Mouse (Mus musculus) thymus, adult 18-20 months (tissue): Measurements from ENCODE around the gene Gramd4.
"Not testable (repeated sequence)": the region's sequence is repeated elsewhere in the genome, so short reads cannot be mapped to it uniquely, and the experiment has no call there.

Experiments
- DNase-seq, 2 experiments: peaks; one replicate each; pipeline ENCODE4 v3.0.0; 2022; ENCODE audit warnings: mixed read lengths in 2 of 2

The Gramd4 gene

DNA sequence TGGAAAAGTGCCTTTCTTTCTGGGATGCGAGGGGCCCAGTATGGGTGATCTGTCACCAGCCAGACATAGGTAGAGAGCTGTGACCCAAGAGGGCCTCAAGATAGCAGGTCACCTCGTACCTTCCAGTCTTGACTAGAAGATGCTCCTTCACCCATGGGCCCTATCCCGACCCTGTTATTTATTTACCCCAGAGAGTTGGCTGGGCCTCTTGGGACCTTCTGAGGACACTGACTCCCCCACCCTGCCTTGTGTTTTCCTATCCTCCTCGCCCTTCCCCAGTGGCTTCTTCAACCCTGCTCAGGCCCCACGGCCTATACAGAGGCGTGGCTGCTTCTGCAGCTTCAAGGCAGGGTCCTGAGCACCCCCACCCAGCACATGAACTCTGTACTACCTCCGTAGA lies 61.7 kb downstream of the Gramd4 start:
- DNase-seq: no peak

DNA sequence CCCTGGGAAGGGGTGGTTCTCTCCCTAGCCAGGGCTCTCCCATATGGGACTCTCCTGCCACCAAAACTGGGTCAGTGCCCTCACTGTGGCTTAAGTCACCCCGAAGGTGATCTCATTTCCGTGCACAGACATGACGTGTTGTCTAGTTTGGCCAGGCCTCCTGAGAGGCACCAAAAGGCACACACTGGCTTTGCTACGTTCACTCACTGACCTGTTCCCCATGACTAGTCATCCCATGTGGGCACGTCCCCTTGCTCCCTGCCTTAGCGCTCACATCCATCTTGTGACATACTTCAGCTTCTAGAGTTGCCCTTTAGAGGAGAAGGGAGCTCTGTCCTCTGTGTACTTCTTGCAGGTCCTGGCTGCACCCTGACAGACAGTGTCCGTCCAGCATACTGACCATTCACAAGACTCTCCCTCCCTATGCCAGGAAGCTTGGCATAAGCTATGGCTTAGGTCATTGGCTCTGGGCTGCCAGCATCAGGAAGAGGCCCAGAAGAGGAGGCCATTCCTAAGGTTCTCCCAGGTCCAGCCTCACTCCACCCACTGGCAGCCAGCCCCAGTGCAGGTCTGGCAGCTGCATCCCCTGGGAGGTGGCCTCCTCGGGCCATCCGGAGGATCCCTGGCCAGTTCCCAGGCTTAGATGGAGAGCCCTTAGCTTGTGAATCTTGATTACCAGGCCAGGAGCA lies 64.9 kb downstream of the Gramd4 start:
- DNase-seq: no peak

DNA sequence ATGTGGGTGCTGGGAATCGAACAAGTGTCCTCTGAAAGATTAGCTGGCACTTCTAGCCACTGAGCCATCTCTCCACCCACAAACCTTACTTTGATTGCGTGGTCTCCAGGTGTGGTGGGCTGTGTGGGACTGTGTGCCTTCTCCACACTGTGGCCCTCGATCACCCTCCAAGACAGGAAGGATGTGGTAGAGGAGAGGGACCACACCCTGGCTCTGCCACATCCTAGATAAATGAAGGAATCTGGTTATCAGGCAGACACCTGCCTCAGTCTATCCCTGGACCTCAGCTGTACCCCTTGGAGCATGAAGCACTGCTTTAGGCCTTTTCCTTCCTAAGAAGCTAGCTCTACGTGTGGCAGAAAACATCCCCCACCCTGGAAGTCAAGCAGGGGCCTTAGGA lies 65.9 kb downstream of the Gramd4 start:
- DNase-seq: no peak

DNA sequence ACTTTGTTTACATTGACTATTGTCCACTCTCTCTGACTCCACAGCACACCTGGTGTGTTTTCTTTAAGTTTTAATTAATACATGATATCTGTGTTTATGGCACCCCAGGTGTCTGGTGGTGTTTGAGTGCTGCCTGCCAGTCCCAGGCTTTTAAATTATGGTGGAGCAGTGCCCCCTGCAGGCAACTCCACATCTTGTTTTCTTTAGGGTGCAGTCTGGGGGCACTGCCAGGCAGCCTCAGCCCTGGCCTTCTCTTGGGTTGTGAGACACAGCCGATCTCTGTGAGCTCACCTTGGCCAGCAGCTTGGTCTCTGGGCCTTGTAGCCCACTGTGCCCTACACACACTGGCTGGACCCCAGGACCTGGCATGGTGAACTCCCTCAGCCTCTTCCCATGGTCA lies 66.9 kb downstream of the Gramd4 start:
- DNase-seq: peak; percentile 42 to 55

DNA sequence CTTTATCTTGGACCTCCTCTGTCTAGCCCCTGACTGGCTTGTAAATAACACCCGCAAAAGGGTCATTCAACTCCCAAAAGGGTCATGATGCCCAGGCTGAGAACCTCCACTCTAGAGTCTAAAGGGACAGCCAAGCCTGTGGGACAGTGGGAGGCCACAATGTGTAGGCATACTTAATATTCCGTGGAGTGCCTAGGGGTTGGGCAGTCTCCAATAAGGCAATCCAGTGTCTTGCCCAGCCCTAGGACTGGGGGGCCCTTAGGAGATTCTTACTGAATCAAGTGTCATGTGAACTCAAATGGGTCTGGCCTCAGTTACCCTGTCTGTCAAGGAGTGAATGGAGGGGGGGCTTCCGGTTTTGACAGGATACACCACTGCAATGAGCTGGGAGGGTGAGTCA lies 71.5 kb downstream of the Gramd4 start:
- no peak for DNase-seq

DNA sequence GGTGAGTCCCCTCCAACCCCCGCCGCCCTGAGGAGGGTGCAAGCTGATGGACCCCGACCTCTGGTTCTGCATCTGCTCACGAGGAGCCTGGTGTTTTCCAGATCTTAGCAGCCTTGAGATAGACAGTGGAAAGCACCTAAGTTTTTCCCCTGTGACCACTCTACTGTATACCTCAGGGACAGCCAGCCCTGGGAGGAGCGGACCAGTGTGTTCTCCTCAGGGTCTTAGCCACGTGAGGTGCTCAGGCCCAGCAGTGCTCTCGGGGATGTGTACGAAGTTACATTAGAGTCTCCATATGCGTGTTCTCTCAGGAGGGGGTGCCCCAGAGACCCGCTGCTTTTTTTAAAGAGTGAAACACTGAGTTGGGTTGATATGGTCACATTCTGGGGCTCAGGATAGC lies 73.2 kb downstream of the Gramd4 start:
- DNase-seq: no peak

- DNase-seq: peak; percentile 51 to 62
Observed at GRCm38 (mm10) chr15:86134941-86135783, 77.7 kb downstream of the Gramd4 start.

GRCm38 (mm10) chr15:86137638-86138037 lies 80.1 kb downstream of the Gramd4 start:
- DNase-seq: peak; percentile 32 to 42

GRCm38 (mm10) chr15:86140323-86140722 lies 82.8 kb downstream of the Gramd4 start:
- DNase-seq: no peak

- no peak for DNase-seq
Observed at GRCm38 (mm10) chr15:86144577-86144976, 87.1 kb downstream of the Gramd4 start.

GRCm38 (mm10) chr15:86145046-86145445 lies 87.6 kb downstream of the Gramd4 start:
- no peak for DNase-seq

GRCm38 (mm10) chr15:86146922-86147321 lies 89.4 kb downstream of the Gramd4 start:
- DNase-seq: no peak

GRCm38 (mm10) chr15:86150593-86150992 lies 93.1 kb downstream of the Gramd4 start:
- no peak for DNase-seq

DNA sequence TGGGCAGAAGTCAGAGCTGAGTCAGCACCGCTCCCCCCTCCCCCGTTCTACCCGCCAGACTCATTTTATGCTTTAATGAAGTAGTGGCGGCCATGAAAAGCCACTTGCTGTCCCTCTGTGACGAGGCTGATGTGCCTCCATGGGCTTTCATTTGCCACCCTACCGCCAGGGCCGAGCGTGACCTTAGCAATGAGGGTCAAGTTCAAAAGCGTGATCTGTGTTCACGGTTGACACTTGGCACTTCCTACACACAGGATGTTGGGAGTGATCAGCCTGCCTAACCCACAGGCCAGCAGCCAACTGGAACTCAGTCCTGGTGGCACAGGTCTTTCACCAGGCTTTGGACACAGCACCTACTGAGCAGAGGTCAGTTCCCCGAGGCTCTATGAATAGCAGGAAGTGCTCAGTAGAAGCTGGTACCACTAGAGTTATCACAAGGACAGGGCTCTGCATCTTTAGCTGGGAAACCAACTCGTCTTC lies 96.0 kb downstream of the Gramd4 start:
- DNase-seq: no peak

- DNase-seq: no peak
Observed at GRCm38 (mm10) chr15:86156492-86156891, 99.0 kb downstream of the Gramd4 start.

- no peak for DNase-seq
Observed at GRCm38 (mm10) chr15:86159093-86159492, 101.6 kb downstream of the Gramd4 start.

DNA sequence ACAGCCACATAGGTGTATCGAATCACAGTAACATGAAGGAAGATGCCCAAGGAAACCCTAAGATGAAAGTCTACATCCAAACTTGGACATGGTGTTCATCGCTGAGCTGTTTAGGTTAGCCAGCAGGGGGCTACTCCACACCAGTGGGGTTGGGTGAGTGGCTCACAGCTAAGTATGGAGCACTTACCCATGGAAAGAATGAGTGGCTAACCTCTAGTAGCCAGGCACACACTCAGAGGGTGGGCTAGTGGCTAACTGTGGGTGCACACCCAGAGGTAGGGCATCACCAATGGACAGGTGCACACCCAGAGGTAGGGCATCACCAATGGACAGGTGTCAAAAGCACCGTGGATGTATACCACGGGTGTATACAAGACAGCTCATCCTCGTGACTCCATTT lies 102.2 kb downstream of the Gramd4 start:
- DNase-seq: no peak

DNA sequence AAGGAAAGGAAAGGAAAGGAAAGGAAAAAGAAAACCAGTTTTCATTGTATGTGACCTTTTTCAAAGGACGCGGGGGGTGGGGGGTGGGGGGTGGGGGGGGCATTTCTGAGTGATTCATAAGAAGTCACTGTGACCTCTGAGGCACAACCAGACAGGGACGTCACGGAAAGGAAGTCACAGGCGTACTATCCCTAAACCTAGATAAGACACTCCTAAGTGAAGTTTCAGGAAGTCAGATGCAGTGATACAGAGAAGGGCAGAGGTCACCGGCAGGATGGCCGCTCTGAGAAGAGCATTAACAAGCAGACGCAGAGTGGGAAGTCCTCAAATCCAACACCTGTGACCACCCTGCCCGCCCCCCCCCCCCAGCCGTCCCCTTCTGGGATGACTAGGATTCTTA lies 103.4 kb downstream of the Gramd4 start:
- DNase-seq: no peak

GRCm38 (mm10) chr15:86161800-86162199 lies 104.3 kb downstream of the Gramd4 start:
- DNase-seq: not testable (repeated sequence)

DNA sequence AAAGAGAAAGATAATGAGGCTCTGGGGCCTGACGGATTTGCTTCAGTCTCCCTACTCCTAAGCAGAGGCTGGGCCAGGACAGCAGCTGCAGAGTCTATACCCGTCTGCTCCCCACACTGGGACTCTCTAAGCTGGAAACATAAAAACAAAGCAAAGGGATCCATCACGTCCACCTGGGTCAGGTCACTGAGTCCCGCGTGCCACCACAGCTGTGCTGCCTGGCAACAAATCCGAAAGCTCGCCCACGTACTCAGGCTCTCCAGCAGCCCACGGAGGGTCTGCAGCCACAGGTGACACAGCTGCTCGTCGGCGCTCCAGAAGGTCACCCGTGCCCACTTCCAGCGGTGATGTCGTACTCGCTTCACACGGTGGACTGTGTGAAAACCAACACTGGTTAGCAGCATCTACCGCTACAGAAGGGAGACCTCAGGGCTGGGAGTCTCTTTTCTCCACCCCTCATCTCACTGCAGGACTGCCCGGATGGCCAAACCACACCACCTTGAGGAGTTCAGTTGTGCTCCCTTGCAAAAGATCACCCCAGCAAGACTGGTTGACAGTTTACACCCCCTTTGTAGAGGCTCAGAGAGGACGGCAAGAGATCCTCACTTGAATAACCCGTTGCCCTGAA lies 107.3 kb downstream of the Gramd4 start:
- no peak for DNase-seq

- no peak for DNase-seq
Observed at GRCm38 (mm10) chr15:86165811-86166590, 108.5 kb downstream of the Gramd4 start.

DNA sequence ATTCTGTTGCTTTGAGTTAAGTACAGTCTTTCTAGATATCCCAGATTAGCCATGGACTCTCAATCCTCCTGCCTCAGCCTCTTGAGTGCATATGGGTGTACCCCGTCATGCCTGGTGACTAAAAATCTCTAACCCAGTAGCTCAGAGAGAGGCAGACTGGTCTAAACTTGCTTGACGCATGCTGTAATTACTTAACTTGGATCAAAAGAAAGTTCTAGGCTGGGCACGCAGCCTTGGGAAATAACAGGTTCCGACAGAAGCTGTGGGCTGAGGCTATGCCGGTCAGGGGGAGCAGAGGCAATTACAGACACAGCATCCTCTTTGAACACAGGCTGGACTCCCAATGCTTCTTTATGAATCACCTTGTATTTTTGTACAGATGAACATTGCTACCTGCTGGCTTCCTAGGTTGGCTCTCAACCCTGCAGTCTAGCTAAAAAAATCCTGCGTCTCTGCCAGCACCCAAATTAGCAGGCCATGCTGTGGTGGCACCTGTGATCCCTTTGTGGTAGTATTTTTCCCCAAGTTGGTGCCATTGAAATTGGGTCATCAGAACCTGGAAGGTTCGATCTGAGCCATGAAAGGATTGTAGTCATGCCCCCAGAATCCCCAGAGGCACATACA lies 109.6 kb downstream of the Gramd4 start:
- no peak for DNase-seq
